Mouse (Mus musculus): Measurements from ENCODE around the gene Tmem127. TPM values are rescaled to one million over a fixed set of nuclear protein-coding genes. Genes with fewer than 3 reads are reported as not detected.
"Not testable (repeated sequence)": the region's sequence is repeated elsewhere in the genome, so short reads cannot be mapped to it uniquely, and the experiment has no call there.

Gene Tmem127
- polyA plus RNA-seq, 1 experiment from 2014 or later, result 13.7 TPM

- Histone ChIP-seq H3K4me3 (ENCODE audit: low read depth, low read length) (no peak overlapping the region), H3K4me2 (no peak overlapping the region), H3K27me3 (ENCODE audit: control insufficient read depth, insufficient read depth, low read length) (no peaks in the 10 kb centered on the region), H3K27ac (ENCODE audit: low read depth, low read length) (no peak overlapping the region), H3K4me1 (ENCODE audit: control insufficient read depth, insufficient read depth, low read length) (no peaks in the 10 kb centered on the region), H3K36me3 (ENCODE audit: control insufficient read depth, insufficient read depth, low read length) (peaks cover 30% of the 10 kb centered on the region), H3K9ac (ENCODE audit: low read depth, low read length) (no peak overlapping the region), H3K9me3 (replicated peaks; ENCODE audit: control insufficient read depth, low read length) (no peaks in the 10 kb centered on the region)
- WGBS (ENCODE audit: insufficient replicate concordance), result 81% methylated on average over 3 of the region's 3 CpGs
- no peak for ATAC-seq (replicated peaks; ENCODE audit: insufficient number of reproducible peaks, low FRiP score, low TSS enrichment)
Observed at GRCm38 (mm10) chr2:127300701-127301100, 53.0 kb downstream of the Tmem127 start.

GRCm38 (mm10) chr2:127301883-127302282 is 54.2 kb downstream of the Tmem127 start:
- no peak overlapping the region for H3K4me3 ChIP-seq (ENCODE audit: low read depth, low read length)
- 95% methylated on average over 3 of the region's 3 CpGs for WGBS (ENCODE audit: insufficient replicate concordance)

GRCm38 (mm10) chr2:127304192-127304591 is 56.5 kb downstream of the Tmem127 start:
- H3K9me3 ChIP-seq (replicated peaks; ENCODE audit: control insufficient read depth, low read length); H3K27ac ChIP-seq (ENCODE audit: low read depth, low read length); H3K4me2 ChIP-seq; H3K36me3 ChIP-seq (ENCODE audit: control insufficient read depth, insufficient read depth, low read length); ATAC-seq (replicated peaks; ENCODE audit: insufficient number of reproducible peaks, low FRiP score, low TSS enrichment); H3K4me3 ChIP-seq (ENCODE audit: low read depth, low read length); H3K9ac ChIP-seq (ENCODE audit: low read depth, low read length); H3K4me1 ChIP-seq (ENCODE audit: control insufficient read depth, insufficient read depth, low read length); H3K27me3 ChIP-seq (ENCODE audit: control insufficient read depth, insufficient read depth, low read length): not testable (repeated sequence)
- WGBS (ENCODE audit: insufficient replicate concordance), result 86% methylated on average over 4 of the region's 4 CpGs

More at GRCm38 (mm10) chr2:127301883-127302282, 54.2 kb downstream of the Tmem127 start:
- Histone ChIP-seq H3K9ac (ENCODE audit: low read depth, low read length) (no peak overlapping the region), H3K9me3 (replicated peaks; ENCODE audit: control insufficient read depth, low read length) (no peaks in the 10 kb centered on the region), H3K36me3 (ENCODE audit: control insufficient read depth, insufficient read depth, low read length) (peaks cover 20% of the 10 kb centered on the region), H3K4me1 (ENCODE audit: control insufficient read depth, insufficient read depth, low read length) (no peaks in the 10 kb centered on the region), H3K4me2 (no peak overlapping the region), H3K27me3 (ENCODE audit: control insufficient read depth, insufficient read depth, low read length) (no peaks in the 10 kb centered on the region), H3K27ac (ENCODE audit: low read depth, low read length) (no peak overlapping the region)
- no peak for ATAC-seq (replicated peaks; ENCODE audit: insufficient number of reproducible peaks, low FRiP score, low TSS enrichment)

GRCm38 (mm10) chr2:127304609-127305210 is 57.0 kb downstream of the Tmem127 start:
- Histone ChIP-seq H3K27me3 (ENCODE audit: control insufficient read depth, insufficient read depth, low read length) (no peaks in the 10 kb centered on the region), H3K27ac (ENCODE audit: low read depth, low read length) (no peak overlapping the region; the same call in 1 of the 2 replicates), H3K4me3 (ENCODE audit: low read depth, low read length) (no peak overlapping the region), H3K9ac (ENCODE audit: low read depth, low read length) (no peak overlapping the region), H3K9me3 (replicated peaks; ENCODE audit: control insufficient read depth, low read length) (no peaks in the 10 kb centered on the region), H3K4me1 (ENCODE audit: control insufficient read depth, insufficient read depth, low read length) (no peaks in the 10 kb centered on the region), H3K36me3 (ENCODE audit: control insufficient read depth, insufficient read depth, low read length) (peaks cover 3% of the 10 kb centered on the region; the same call in 1 of the 2 replicates), H3K4me2 (no peak overlapping the region)
- 75% methylated on average over 3 of the region's 3 CpGs for WGBS (ENCODE audit: insufficient replicate concordance)
- ATAC-seq (replicated peaks; ENCODE audit: insufficient number of reproducible peaks, low FRiP score, low TSS enrichment), result no peak

GRCm38 (mm10) chr2:127306123-127306522 is 58.4 kb downstream of the Tmem127 start:
- Histone ChIP-seq H3K27ac (ENCODE audit: low read depth, low read length) (no peak overlapping the region), H3K4me2 (no peak overlapping the region), H3K36me3 (ENCODE audit: control insufficient read depth, insufficient read depth, low read length) (no peaks in the 10 kb centered on the region), H3K9me3 (replicated peaks; ENCODE audit: control insufficient read depth, low read length) (no peaks in the 10 kb centered on the region), H3K4me3 (ENCODE audit: low read depth, low read length) (no peak overlapping the region), H3K27me3 (ENCODE audit: control insufficient read depth, insufficient read depth, low read length) (no peaks in the 10 kb centered on the region), H3K9ac (ENCODE audit: low read depth, low read length) (no peak overlapping the region), H3K4me1 (ENCODE audit: control insufficient read depth, insufficient read depth, low read length) (no peaks in the 10 kb centered on the region)
- no peak for ATAC-seq (replicated peaks; ENCODE audit: insufficient number of reproducible peaks, low FRiP score, low TSS enrichment)

GRCm38 (mm10) chr2:127307179-127307578 is 59.5 kb downstream of the Tmem127 start:
- H3K9ac ChIP-seq (ENCODE audit: low read depth, low read length), result no peak overlapping the region
- no peak overlapping the region for H3K27ac ChIP-seq (ENCODE audit: low read depth, low read length)
- H3K4me2 ChIP-seq, result no peak overlapping the region
- H3K4me1 ChIP-seq (ENCODE audit: control insufficient read depth, insufficient read depth, low read length), result no peaks in the 10 kb centered on the region
- WGBS (ENCODE audit: insufficient replicate concordance), result 39% methylated on average over 3 of the region's 3 CpGs
- H3K27me3 ChIP-seq (ENCODE audit: control insufficient read depth, insufficient read depth, low read length), result no peaks in the 10 kb centered on the region
- ATAC-seq (replicated peaks; ENCODE audit: insufficient number of reproducible peaks, low FRiP score, low TSS enrichment), result no peak
- no peak overlapping the region for H3K4me3 ChIP-seq (ENCODE audit: low read depth, low read length)
- no peaks in the 10 kb centered on the region for H3K9me3 ChIP-seq (replicated peaks; ENCODE audit: control insufficient read depth, low read length)
- H3K36me3 ChIP-seq (ENCODE audit: control insufficient read depth, insufficient read depth, low read length), result no peaks in the 10 kb centered on the region

GRCm38 (mm10) chr2:127308660-127309059 is 61.0 kb downstream of the Tmem127 start:
- no peaks in the 10 kb centered on the region for H3K36me3 ChIP-seq (ENCODE audit: control insufficient read depth, insufficient read depth, low read length)
- H3K27ac ChIP-seq (ENCODE audit: low read depth, low read length), result no peak overlapping the region
- no peaks in the 10 kb centered on the region for H3K27me3 ChIP-seq (ENCODE audit: control insufficient read depth, insufficient read depth, low read length)
- no peaks in the 10 kb centered on the region for H3K9me3 ChIP-seq (replicated peaks; ENCODE audit: control insufficient read depth, low read length)
- H3K4me1 ChIP-seq (ENCODE audit: control insufficient read depth, insufficient read depth, low read length), result peaks cover under 1% of the 10 kb centered on the region; the same call in 1 of the 2 replicates
- H3K4me3 ChIP-seq (ENCODE audit: low read depth, low read length), result no peak overlapping the region
- whole genome bisulfite sequencing (ENCODE audit: insufficient replicate concordance), result 89% methylated on average over 2 of the region's 2 CpGs
- ATAC-seq (replicated peaks; ENCODE audit: insufficient number of reproducible peaks, low FRiP score, low TSS enrichment), result no peak
- no peak overlapping the region for H3K4me2 ChIP-seq
- no peak overlapping the region for H3K9ac ChIP-seq (ENCODE audit: low read depth, low read length)

- Histone ChIP-seq H3K27me3 (ENCODE audit: control insufficient read depth, insufficient read depth, low read length) (no peaks in the 10 kb centered on the region), H3K4me3 (ENCODE audit: low read depth, low read length) (no peak overlapping the region), H3K4me1 (ENCODE audit: control insufficient read depth, insufficient read depth, low read length) (peaks cover 2% of the 10 kb centered on the region; the same call in 1 of the 2 replicates), H3K4me2 (no peak overlapping the region), H3K9me3 (replicated peaks; ENCODE audit: control insufficient read depth, low read length) (no peaks in the 10 kb centered on the region), H3K9ac (ENCODE audit: low read depth, low read length) (no peak overlapping the region), H3K36me3 (ENCODE audit: control insufficient read depth, insufficient read depth, low read length) (no peaks in the 10 kb centered on the region), H3K27ac (ENCODE audit: low read depth, low read length) (no peak overlapping the region)
- 42% methylated on average over 2 of the region's 2 CpGs for WGBS (ENCODE audit: insufficient replicate concordance)
- no peak for ATAC-seq (replicated peaks; ENCODE audit: insufficient number of reproducible peaks, low FRiP score, low TSS enrichment)
Observed at GRCm38 (mm10) chr2:127310246-127310645, 62.5 kb downstream of the Tmem127 start.

- Histone ChIP-seq H3K27me3 (ENCODE audit: control insufficient read depth, insufficient read depth, low read length) (no peaks in the 10 kb centered on the region), H3K4me3 (ENCODE audit: low read depth, low read length) (no peak overlapping the region), H3K27ac (ENCODE audit: low read depth, low read length) (no peak overlapping the region), H3K9ac (ENCODE audit: low read depth, low read length) (no peak overlapping the region), H3K4me1 (ENCODE audit: control insufficient read depth, insufficient read depth, low read length) (peaks cover 2% of the 10 kb centered on the region; the same call in 1 of the 2 replicates), H3K36me3 (ENCODE audit: control insufficient read depth, insufficient read depth, low read length) (no peaks in the 10 kb centered on the region), H3K9me3 (replicated peaks; ENCODE audit: control insufficient read depth, low read length) (no peaks in the 10 kb centered on the region), H3K4me2 (no peak overlapping the region)
- ATAC-seq (replicated peaks; ENCODE audit: insufficient number of reproducible peaks, low FRiP score, low TSS enrichment), result no peak
- 84% methylated on average over 7 of the region's 7 CpGs for WGBS (ENCODE audit: insufficient replicate concordance)
Observed at GRCm38 (mm10) chr2:127310685-127311084, 63.0 kb downstream of the Tmem127 start.
